In genomic region chr9:121830956-121831293, GRCm38 (mm10) we compare ENCODE assay signal across 9 mouse cellular contexts. TPM values are rescaled to one million over a fixed set of nuclear protein-coding genes. Genes with fewer than 3 reads are reported as not detected.
DNase-seq lines count a peak whose midpoint lies in the region; ATAC-seq lines count a peak whose summit lies in the region.
"Had no signal": no experiment of that assay in that cellular context is flagged by ENCODE, and none has a peak within 500 bp of the region (broad histone marks: within the 10 kb centered on the region; RNA-seq: fewer than 3 reads in every experiment).

No protein-coding gene starts in this region.

- no peaks in the 10 kb centered on the region for H3K4me1 ChIP-seq in liver, embryonic 12.5 days
- no peaks in the 10 kb centered on the region for H3K4me1 ChIP-seq in limb, embryonic 12.5 days (replicated peaks)
- H3K4me1 ChIP-seq: embryonic facial prominence, embryonic 15.5 days had no signal

- H3K9me3 ChIP-seq in liver, embryonic 12.5 days (replicated peaks) = 0 out of 2 replicates have a peak, but pooled peaks cover 6% of the 10 kb centered on the region
- no peaks in the 10 kb centered on the region for H3K9me3 ChIP-seq in limb, embryonic 12.5 days
- H3K9me3 ChIP-seq: embryonic facial prominence, embryonic 15.5 days had no signal

- H3K4me2 ChIP-seq in liver, embryonic 12.5 days = no peak overlapping the region
- H3K4me2 ChIP-seq in limb, embryonic 12.5 days = no peak overlapping the region
- H3K4me2 ChIP-seq: embryonic facial prominence, embryonic 15.5 days had no signal

- no peak overlapping the region for H3K9ac ChIP-seq in liver, embryonic 12.5 days
- no peak overlapping the region for H3K9ac ChIP-seq in limb, embryonic 12.5 days (replicated peaks)
- H3K9ac ChIP-seq: embryonic facial prominence, embryonic 15.5 days had no signal

- no peaks in the 10 kb centered on the region for H3K36me3 ChIP-seq in liver, embryonic 12.5 days
- H3K36me3 ChIP-seq in limb, embryonic 12.5 days = no peaks in the 10 kb centered on the region
- H3K36me3 ChIP-seq in splenic B cell, adult 2 months (ENCODE audit: control insufficient read depth, insufficient read depth, low read length, poor library complexity, severe bottlenecking) = no peaks in the 10 kb centered on the region
- H3K36me3 ChIP-seq: embryonic facial prominence, embryonic 15.5 days had no signal

- no peak overlapping the region for H3K4me3 ChIP-seq in liver, embryonic 12.5 days
- H3K4me3 ChIP-seq in limb, embryonic 12.5 days (replicated peaks) = no peak overlapping the region
- H3K4me3 ChIP-seq: embryonic facial prominence, embryonic 15.5 days had no signal

- WGBS in liver, embryonic 12.5 days (ENCODE audit: insufficient replicate concordance) = 19% methylated on average over 6 of the region's 6 CpGs
- WGBS in limb, embryonic 12.5 days = 26% methylated on average over 6 of the region's 6 CpGs

- ATAC-seq in liver, embryonic 12.5 days = no peak
- 0 out of 2 replicates have a peak, but pooled peaks have one; percentile 18 for ATAC-seq in limb, embryonic 12.5 days (ENCODE audit: insufficient number of reproducible peaks, insufficient read depth, low FRiP score, low TSS enrichment, low read depth)

- peak; percentile 76 for DNase-seq in liver
- DNase-seq in cerebellum, adult 8-10 months = peak; percentile 88
- DNase-seq in frontal cortex, postnatal 25 days (ENCODE audit: low spot score in 2 of 2) = peak; percentile 83 to 89
- DNase-seq in kidney, adult 8-10 months = peak; percentile 67 to 82
- peak; percentile 65 to 76 for DNase-seq in natural killer cell, adult 2 months (ENCODE audit: low spot score in 2 of 2)
- peak; percentile 85 for DNase-seq in splenic B cell, adult 2 months (ENCODE audit: low read depth, low spot score)

- H3K27me3 ChIP-seq in liver, embryonic 12.5 days (replicated peaks) = no peaks in the 10 kb centered on the region
- no peaks in the 10 kb centered on the region for H3K27me3 ChIP-seq in limb, embryonic 12.5 days
- H3K27me3 ChIP-seq in splenic B cell, adult 2 months (ENCODE audit: control insufficient read depth, insufficient read depth, low read length, poor library complexity, severe bottlenecking) = no peaks in the 10 kb centered on the region
- H3K27me3 ChIP-seq: embryonic facial prominence, embryonic 15.5 days had no signal

- no peak overlapping the region for H3K27ac ChIP-seq in liver, embryonic 12.5 days
- H3K27ac ChIP-seq in limb, embryonic 12.5 days = no peak overlapping the region
- H3K27ac ChIP-seq: embryonic facial prominence, embryonic 15.5 days had no signal

RNA-seq across cellular contexts. Expression of gene Ccdc13, which starts 8.3 kb away (rescaled TPM):
- polyA plus RNA-seq in liver, embryonic 12.5 days (2016; fragmentation: Nextera tagmentation; extraction: Ambion mirVana) = not detected in 2 replicates
- polyA plus RNA-seq in limb, embryonic 12.5 days (2016; fragmentation: Nextera tagmentation; extraction: Ambion mirVana) = 0.15 and 0.58 TPM in 2 replicates

RNA-seq across cellular contexts. Expression of gene Higd1a, which starts 27.2 kb away (rescaled TPM):
- polyA plus RNA-seq in liver, embryonic 12.5 days (2016; fragmentation: Nextera tagmentation; extraction: Ambion mirVana) = 135 and 145 TPM in 2 replicates
- polyA plus RNA-seq in limb, embryonic 12.5 days (2016; fragmentation: Nextera tagmentation; extraction: Ambion mirVana) = 152 and 161 TPM in 2 replicates

RNA-seq across cellular contexts. Expression of gene Hhatl, which starts 38.6 kb away (rescaled TPM):
- polyA plus RNA-seq in liver, embryonic 12.5 days (2016; fragmentation: Nextera tagmentation; extraction: Ambion mirVana) = not detected in 2 replicates
- 0.19 and 0.22 TPM in 2 replicates for polyA plus RNA-seq in limb, embryonic 12.5 days (2016; fragmentation: Nextera tagmentation; extraction: Ambion mirVana)

RNA-seq across cellular contexts. Expression of gene Klhl40, which starts 53.5 kb away (rescaled TPM):
- 0.06 and 0.26 TPM in 2 replicates for polyA plus RNA-seq in liver, embryonic 12.5 days (2016; fragmentation: Nextera tagmentation; extraction: Ambion mirVana)
- 5.9 and 7.0 TPM in 2 replicates for polyA plus RNA-seq in limb, embryonic 12.5 days (2016; fragmentation: Nextera tagmentation; extraction: Ambion mirVana)
